Mouse (Mus musculus) cortical plate, adult 2 months (tissue): Measurements from ENCODE around the gene Ppp2r5c. TPM values are rescaled to one million over a fixed set of nuclear protein-coding genes. Genes with fewer than 3 reads are reported as not detected.

Source experiments
- H3K27ac ChIP-seq: fragments of 200-500 bp; 2 replicates; pipeline ENCODE4 v1.5.1; 2012; ENCODE audit warnings: low read length, control low read depth, inconsistent platforms; ENCODE audit not compliant: insufficient read depth
- H3K4me1 ChIP-seq: fragments of 200-500 bp; 2 replicates; pipeline ENCODE4 v1.6.1; 2011; ENCODE audit warnings: low read length; ENCODE audit not compliant: control insufficient read depth, insufficient read depth
- H3K4me3 ChIP-seq: fragments of 200-500 bp; 2 replicates; pipeline ENCODE4 v1.5.1; 2011; ENCODE audit warnings: mild to moderate bottlenecking, low read length, control low read depth; ENCODE audit not compliant: insufficient read depth
- CTCF ChIP-seq: fragments of 200-500 bp; IDR thresholded peaks from 2 replicates; pipeline ENCODE4 v1.5.1; 2011; ENCODE audit warnings: mild to moderate bottlenecking, control low read depth, low read length; ENCODE audit not compliant: insufficient read depth; ENCODE audit errors: extremely low read depth
- POLR2A ChIP-seq: fragments of 200-500 bp; IDR thresholded peaks from 2 replicates; pipeline ENCODE4 v1.6.1; 2011; ENCODE audit warnings: mild to moderate bottlenecking, low read length, control low read depth; ENCODE audit not compliant: insufficient read depth; ENCODE audit errors: extremely low read depth
- polyA plus RNA-seq: library from polyadenylated mRNA; depleted of rRNA; stranded (reverse); fragments of >200 nt; gene quantifications from 2 replicates; pipeline ENCODE4 v1.2.3, GENCODE M21; 2012

Ppp2r5c gene
- polyA plus RNA-seq, 1 experiment = 193 TPM

DNA sequence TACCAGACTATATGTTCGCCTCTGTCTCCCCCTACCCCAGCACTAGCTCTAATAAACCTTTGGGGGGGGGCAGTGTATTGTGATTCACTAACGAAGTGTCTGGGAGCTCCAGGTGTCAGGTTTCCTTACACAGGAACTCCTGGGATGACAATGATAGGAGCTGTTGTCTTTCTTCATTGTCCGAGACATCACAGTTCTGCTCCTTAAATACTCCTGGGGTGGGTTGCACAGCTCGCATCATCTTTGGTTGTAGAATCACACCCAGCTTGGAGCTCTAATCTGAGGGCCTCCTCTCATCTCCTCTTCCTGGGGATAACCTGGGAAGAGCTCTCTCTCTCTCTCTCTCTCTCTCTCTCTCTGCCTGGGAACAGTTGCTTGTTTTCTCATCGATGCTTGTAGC is 94.6 kb downstream of the Ppp2r5c start:
- Histone ChIP-seq H3K4me1 (peaks cover 10% of the 10 kb centered on the region), H3K4me3 (no peak overlapping the region), H3K27ac (no peak overlapping the region)
- no peak for TF ChIP-seq POLR2A
- TF ChIP-seq CTCF = no peak

DNA sequence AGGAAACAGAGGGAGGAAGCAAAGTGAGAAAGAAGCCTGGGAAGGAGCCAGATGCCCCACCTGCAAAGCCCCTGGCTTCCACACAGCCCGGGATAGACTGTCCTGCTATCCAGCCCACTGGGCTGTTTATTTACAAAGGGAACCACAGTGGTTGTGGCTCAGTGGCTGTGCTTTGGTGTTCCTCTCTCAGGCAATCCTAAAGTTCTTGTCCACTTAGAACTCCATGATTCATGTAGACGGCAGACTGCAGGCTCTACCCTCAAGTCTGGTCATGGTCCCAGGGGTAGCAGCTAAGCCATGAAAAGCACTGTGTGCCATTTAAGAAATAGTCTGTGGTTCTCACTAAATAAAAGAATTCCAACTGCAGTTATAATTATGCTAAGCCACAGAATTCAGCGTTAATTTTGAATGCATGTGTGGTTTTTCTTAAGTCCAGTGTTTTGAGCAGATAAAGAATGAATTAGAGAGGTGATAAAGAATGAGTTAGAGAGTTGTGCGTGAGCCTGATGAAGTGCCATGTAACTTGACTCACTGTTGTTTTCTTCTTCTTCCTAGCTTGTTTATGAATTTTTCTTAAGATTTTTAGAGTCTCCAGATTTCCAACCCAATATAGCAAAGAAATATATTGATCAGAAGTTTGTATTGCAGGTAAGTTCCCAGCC is 98.3 kb downstream of the Ppp2r5c start:
- TF ChIP-seq CTCF (no peak), POLR2A (no peak)

DNA sequence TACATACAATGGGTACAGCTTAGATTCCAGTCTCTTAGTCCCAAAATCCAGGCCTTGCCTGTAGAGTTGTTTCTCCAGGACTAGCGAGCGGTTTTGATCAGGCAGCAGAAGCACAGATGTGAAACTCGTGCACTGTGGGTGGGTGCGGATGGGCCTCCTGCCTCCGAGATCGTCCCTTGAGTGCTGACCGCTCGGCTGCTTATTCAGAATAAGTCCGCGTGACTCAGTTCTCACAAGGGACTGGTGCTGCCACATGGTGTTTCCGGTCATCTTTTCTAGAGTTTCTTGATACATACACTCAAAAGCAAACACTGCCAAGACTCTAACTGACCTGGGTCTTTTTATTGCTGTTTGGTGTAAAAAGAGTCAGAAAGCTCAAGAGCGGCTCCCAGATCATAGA is 100.7 kb downstream of the Ppp2r5c start:
- Histone ChIP-seq H3K4me1 (peaks cover 7% of the 10 kb centered on the region), H3K4me3 (no peak overlapping the region), H3K27ac (no peak overlapping the region)
- TF ChIP-seq CTCF (no peak), POLR2A (no peak)

More for the DNA sequence above, 98.3 kb downstream of the Ppp2r5c start:
- H3K27ac ChIP-seq = no peak overlapping the region
- H3K4me3 ChIP-seq = no peak overlapping the region
- peaks cover 2% of the 10 kb centered on the region; the same call in 1 of the 2 replicates for H3K4me1 ChIP-seq

DNA sequence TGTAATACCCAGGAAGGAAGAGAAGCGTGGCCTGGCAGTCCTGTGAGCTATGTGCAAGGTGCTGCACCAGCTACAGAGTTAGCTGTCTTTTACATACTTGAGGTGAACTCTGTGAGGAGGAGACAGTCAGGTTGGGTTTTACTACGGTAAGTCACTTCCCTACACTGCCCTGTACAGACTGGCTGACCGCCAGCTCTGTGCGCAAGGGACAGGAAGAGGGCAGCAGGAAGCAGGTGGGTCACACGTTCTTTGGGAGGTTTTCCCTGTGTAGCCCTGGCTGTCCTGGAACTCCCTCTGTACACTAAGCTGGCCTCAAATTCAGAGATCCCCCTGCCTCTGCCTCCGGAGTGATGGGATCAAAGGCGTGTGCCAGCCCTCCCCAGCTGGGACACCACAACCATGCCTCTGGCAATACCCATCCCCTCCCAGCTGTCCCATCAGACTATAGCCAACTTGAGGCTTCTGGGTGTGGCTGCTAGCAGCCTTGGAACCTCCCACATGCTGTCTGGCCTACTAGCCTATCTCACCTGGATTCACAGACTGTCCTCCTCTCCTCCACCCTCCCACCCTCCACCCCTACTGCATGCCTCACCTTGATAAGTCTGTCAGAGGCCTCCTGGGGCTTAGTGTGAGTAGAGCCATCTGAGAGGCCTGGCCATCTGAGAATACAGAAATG is 102.7 kb downstream of the Ppp2r5c start:
- TF ChIP-seq CTCF (no peak), POLR2A (no peak)
- no peak overlapping the region for H3K27ac ChIP-seq
- H3K4me3 ChIP-seq = no peak overlapping the region
- H3K4me1 ChIP-seq = peaks cover 7% of the 10 kb centered on the region

- H3K27ac ChIP-seq = no peak overlapping the region
- no peak for TF ChIP-seq POLR2A
- no peak for TF ChIP-seq CTCF
- H3K4me3 ChIP-seq = no peak overlapping the region
- peaks cover 8% of the 10 kb centered on the region for H3K4me1 ChIP-seq
Observed at GRCm38 (mm10) chr12:110550364-110550763, 103.4 kb downstream of the Ppp2r5c start.

GRCm38 (mm10) chr12:110552113-110552512 is 105.2 kb downstream of the Ppp2r5c start:
- Histone ChIP-seq H3K4me1 (peaks cover 11% of the 10 kb centered on the region), H3K27ac (no peak overlapping the region), H3K4me3 (no peak overlapping the region)
- TF ChIP-seq POLR2A (no peak), CTCF (no peak)

DNA sequence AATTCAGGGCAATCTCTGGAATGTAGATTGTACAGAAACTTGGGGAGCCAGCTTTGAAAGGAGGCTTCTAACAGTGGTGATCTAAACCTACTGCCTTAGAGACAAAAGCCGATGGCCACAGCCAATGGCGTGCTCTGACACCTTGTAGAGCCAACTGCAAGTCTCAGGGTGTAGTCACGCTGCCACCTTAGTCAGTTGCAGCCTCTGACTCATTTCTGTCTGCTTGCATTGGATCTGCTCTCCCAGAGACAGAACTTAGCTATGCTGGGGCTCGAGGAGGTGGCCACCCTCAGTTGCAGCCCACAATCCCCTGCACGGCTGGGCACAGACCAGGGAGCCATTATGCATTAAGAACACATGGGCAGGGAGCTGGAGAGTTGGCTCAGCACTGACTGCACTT is 106.4 kb downstream of the Ppp2r5c start:
- H3K27ac ChIP-seq = no peak overlapping the region
- peaks cover 11% of the 10 kb centered on the region for H3K4me1 ChIP-seq
- no peak overlapping the region for H3K4me3 ChIP-seq
- TF ChIP-seq CTCF (no peak), POLR2A (no peak)

DNA sequence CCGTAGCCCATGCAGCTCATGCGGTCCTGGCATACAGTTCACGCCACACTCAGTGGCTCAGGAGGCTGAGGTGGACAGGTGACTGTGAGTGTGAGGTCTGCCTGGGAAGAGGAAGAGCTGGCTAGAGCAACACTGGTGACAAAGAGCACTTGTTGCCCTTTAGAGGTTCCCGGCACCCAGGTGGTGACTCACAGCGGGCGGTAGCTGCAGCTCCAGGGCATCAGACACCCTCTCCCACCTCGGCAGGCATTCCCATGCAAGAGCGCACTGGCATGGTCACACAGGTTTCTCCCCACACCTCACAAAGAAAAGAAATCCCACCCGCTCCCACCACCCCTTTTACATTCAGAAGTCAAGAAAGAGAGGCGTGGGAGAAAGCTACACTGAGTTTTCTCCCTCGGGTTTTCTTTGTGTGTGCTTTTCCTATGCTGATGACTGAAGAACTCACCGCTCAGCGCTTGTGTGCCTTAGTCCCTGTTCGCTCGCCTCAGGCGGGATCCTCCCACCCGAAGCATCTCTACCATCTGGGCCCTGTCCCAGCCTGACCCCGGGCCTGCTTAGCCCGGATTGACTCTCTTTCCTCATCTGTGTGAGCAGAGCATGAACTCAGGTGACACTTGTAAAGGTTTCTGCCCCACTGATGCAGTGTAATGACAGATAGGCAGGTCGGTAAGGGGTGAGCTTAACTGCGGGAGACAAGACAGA is 108.8 kb downstream of the Ppp2r5c start:
- no peak overlapping the region for H3K4me3 ChIP-seq
- no peak for TF ChIP-seq POLR2A
- TF ChIP-seq CTCF = no peak
- no peak overlapping the region for H3K27ac ChIP-seq
- peaks cover 9% of the 10 kb centered on the region for H3K4me1 ChIP-seq

GRCm38 (mm10) chr12:110556861-110557628 is 110.1 kb downstream of the Ppp2r5c start:
- Histone ChIP-seq H3K4me1 (peaks cover 5% of the 10 kb centered on the region), H3K27ac (no peak overlapping the region), H3K4me3 (no peak overlapping the region)
- TF ChIP-seq POLR2A = no peak
- TF ChIP-seq CTCF = no peak
